Comparison of ENCODE assay signal across 17 mouse cellular contexts in the genomic region with DNA sequence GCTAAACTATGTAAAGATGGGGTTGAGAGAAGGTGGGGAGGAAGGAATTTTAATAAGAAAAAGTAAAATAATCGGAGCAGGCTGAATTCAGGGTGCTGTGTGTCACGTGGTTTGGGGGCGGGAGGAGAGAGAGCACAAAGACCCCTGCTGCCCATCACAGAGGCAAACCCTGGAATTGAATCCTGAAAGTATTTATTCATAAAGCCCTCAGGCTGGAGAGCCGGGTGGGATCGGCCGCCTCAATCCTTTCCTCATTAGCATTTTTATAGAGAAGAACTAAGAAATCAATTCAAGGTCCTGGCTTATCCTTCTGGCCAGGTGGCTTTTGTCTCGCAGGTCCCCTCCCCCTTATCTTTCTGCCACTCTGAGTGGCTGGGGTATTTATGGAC. TPM values are rescaled to one million over a fixed set of nuclear protein-coding genes. Genes with fewer than 3 reads are reported as not detected.
A peak's percentile ranks its signal among the peaks of the same experiment; 100 is the strongest.
DNase-seq lines count a peak whose midpoint lies in the region; ATAC-seq and TF ChIP-seq lines count a peak whose summit lies in the region.
"Had no signal": no experiment of that assay in that cellular context is flagged by ENCODE, and none has a peak within 500 bp of the region (broad histone marks: within the 10 kb centered on the region; RNA-seq: fewer than 3 reads in every experiment).

No protein-coding gene starts in this region.

- no peaks in the 10 kb centered on the region for H3K36me3 ChIP-seq in neural tube, embryonic 11.5 days (ENCODE audit: control insufficient read depth, insufficient read depth, low read length)
- no peaks in the 10 kb centered on the region for H3K36me3 ChIP-seq in forebrain, postnatal 0 days (ENCODE audit: insufficient read depth)
- no peaks in the 10 kb centered on the region for H3K36me3 ChIP-seq in midbrain, embryonic 12.5 days

- H3K4me2 ChIP-seq in neural tube, embryonic 11.5 days (ENCODE audit: low read depth): 0 out of 2 replicates have a peak overlapping the region, but pooled peaks have one; percentile 2
- peak overlapping the region; percentile 16 for H3K4me2 ChIP-seq in forebrain, postnatal 0 days (ENCODE audit: low read depth)
- H3K4me2 ChIP-seq in midbrain, embryonic 12.5 days (replicated peaks): peak overlapping the region; percentile 15

- TF ChIP-seq CTCF in forebrain, postnatal 0 days (IDR thresholded peaks at IDR 0.05; ENCODE audit: low read depth): no peak

- 0 out of 2 replicates have a peak, but pooled peaks cover 3% of the 10 kb centered on the region for H3K4me1 ChIP-seq in neural tube, embryonic 11.5 days (ENCODE audit: control insufficient read depth, insufficient read depth, low read length)
- H3K4me1 ChIP-seq in forebrain, postnatal 0 days (ENCODE audit: insufficient read depth): no peaks in the 10 kb centered on the region
- H3K4me1 ChIP-seq in midbrain, embryonic 12.5 days: peaks cover 17% of the 10 kb centered on the region

- H3K27ac ChIP-seq in neural tube, embryonic 11.5 days (ENCODE audit: low read depth, low read length): no peak overlapping the region
- no peak overlapping the region for H3K27ac ChIP-seq in forebrain, postnatal 0 days (ENCODE audit: low read depth, low read length)
- H3K27ac ChIP-seq in midbrain, embryonic 12.5 days (replicated peaks): peak overlapping the region; percentile 92

- WGBS in neural tube, embryonic 11.5 days: 33% methylated on average over 7 of the region's 7 CpGs
- WGBS in forebrain, postnatal 0 days: 2% methylated on average over 7 of the region's 7 CpGs
- 7% methylated on average over 7 of the region's 7 CpGs for WGBS in midbrain, embryonic 12.5 days

- H3K27me3 ChIP-seq in neural tube, embryonic 11.5 days (ENCODE audit: control insufficient read depth, insufficient read depth, low read length): no peaks in the 10 kb centered on the region
- no peaks in the 10 kb centered on the region for H3K27me3 ChIP-seq in forebrain, postnatal 0 days (ENCODE audit: insufficient read depth, low read length)
- H3K27me3 ChIP-seq in midbrain, embryonic 12.5 days: no peaks in the 10 kb centered on the region
- H3K27me3 ChIP-seq: Patski had no signal

- H3K9me3 ChIP-seq in neural tube, embryonic 11.5 days (ENCODE audit: control insufficient read depth, low read length): no peaks in the 10 kb centered on the region
- no peaks in the 10 kb centered on the region for H3K9me3 ChIP-seq in forebrain, postnatal 0 days (ENCODE audit: low read length)
- H3K9me3 ChIP-seq in midbrain, embryonic 12.5 days: no peaks in the 10 kb centered on the region

- ATAC-seq in neural tube, embryonic 11.5 days (ENCODE audit: insufficient read depth, low FRiP score, low TSS enrichment): peak; percentile 87
- peak; percentile 60; the same call in 1 of the 2 replicates for ATAC-seq in forebrain, postnatal 0 days
- peak; percentile 92 for ATAC-seq in midbrain, embryonic 12.5 days (ENCODE audit: low FRiP score, low read depth)
- no peak for ATAC-seq in activated CD4-positive, CD25-positive, alpha-beta regulatory T cell, adult 4 months
- ATAC-seq: intestine, embryonic 16.5 days; Patski had no signal

- H3K9ac ChIP-seq in neural tube, embryonic 11.5 days (ENCODE audit: low read length): no peak overlapping the region; the same call in 1 of the 2 replicates
- H3K9ac ChIP-seq in forebrain, postnatal 0 days: no peak overlapping the region
- H3K9ac ChIP-seq in midbrain, embryonic 12.5 days (replicated peaks): 0 out of 2 replicates have a peak overlapping the region, but pooled peaks have one; percentile 11

- DNase-seq in neural tube, embryonic 11.5 days (ENCODE audit: low spot score): peak; percentile 57
- DNase-seq in neural tube, embryonic 10.5 days (ENCODE audit: extremely low spot score, low spot score): no peak
- peak; percentile 6 for DNase-seq in forebrain, postnatal 0 days
- no peak for DNase-seq in spleen, adult 18-20 months
- no peak for DNase-seq in natural killer cell, adult 2 months (ENCODE audit: low spot score in 2 of 2)
- no peak for DNase-seq in kidney, adult 18-20 months
- DNase-seq: cerebellum, postnatal 36 days; lung, postnatal 10 days; thymus, postnatal 4 days had no signal

- H3K4me3 ChIP-seq in neural tube, embryonic 11.5 days (ENCODE audit: low read depth, low read length): no peak overlapping the region
- H3K4me3 ChIP-seq in forebrain, postnatal 0 days (ENCODE audit: low read depth, low read length): no peak overlapping the region
- no peak overlapping the region for H3K4me3 ChIP-seq in midbrain, embryonic 12.5 days

RNA-seq across cellular contexts. Expression of gene Slc16a14, which starts 44.9 kb away (rescaled TPM):
- polyA plus RNA-seq in neural tube, embryonic 11.5 days (2014; fragmentation: Nextera tagmentation; extraction: Ambion mirVana): 1.2 and 2.4 TPM in 2 replicates
- 11.5 and 23.2 TPM in 2 replicates for total RNA-seq in forebrain, postnatal 0 days (2014; rRNA removed)
- 10.6 and 15.7 TPM in 2 replicates for polyA plus RNA-seq in forebrain, postnatal 0 days (2015; fragmentation: Nextera tagmentation; extraction: Ambion mirVana)
- 12.3 and 15.4 TPM in 2 replicates for polyA plus RNA-seq in midbrain, embryonic 12.5 days (2016; fragmentation: Nextera tagmentation; extraction: Ambion mirVana)
- not detected for polyA plus RNA-seq in activated CD4-positive, CD25-positive, alpha-beta regulatory T cell, adult 4 months (2017; shearing (Covaris generic))
- total RNA-seq: granulocyte monocyte progenitor cell, adult 5-6 weeks; liver, adult 2 months had no signal
- polyA plus RNA-seq: heart, embryonic 16.5 days; large intestine, adult 2 months; liver, adult 2 months; Patski had no signal

RNA-seq across cellular contexts. Expression of gene Trip12, which starts 49.7 kb away (rescaled TPM):
- 89.0 and 97.6 TPM in 2 replicates for polyA plus RNA-seq in neural tube, embryonic 11.5 days (2014; fragmentation: Nextera tagmentation; extraction: Ambion mirVana)
- 106 and 126 TPM in 2 replicates for total RNA-seq in forebrain, postnatal 0 days (2014; rRNA removed)
- 13.7 and 26.0 TPM in 2 replicates for polyA plus RNA-seq in forebrain, postnatal 0 days (2015; fragmentation: Nextera tagmentation; extraction: Ambion mirVana)
- 115 and 123 TPM in 2 replicates for polyA plus RNA-seq in midbrain, embryonic 12.5 days (2016; fragmentation: Nextera tagmentation; extraction: Ambion mirVana)
- 100 to 1,000 TPM; 129 to 152 TPM for polyA plus RNA-seq in activated CD4-positive, CD25-positive, alpha-beta regulatory T cell, adult 4 months (2017; shearing (Covaris generic))

RNA-seq across cellular contexts. Expression of gene Fbxo36, which starts 50.4 kb away (rescaled TPM):
- 6.7 and 9.6 TPM in 2 replicates for polyA plus RNA-seq in neural tube, embryonic 11.5 days (2014; fragmentation: Nextera tagmentation; extraction: Ambion mirVana)
- total RNA-seq in forebrain, postnatal 0 days (2014; rRNA removed): 2.3 and 3.1 TPM in 2 replicates
- 10.8 and 11.8 TPM in 2 replicates for polyA plus RNA-seq in forebrain, postnatal 0 days (2015; fragmentation: Nextera tagmentation; extraction: Ambion mirVana)
- polyA plus RNA-seq in midbrain, embryonic 12.5 days (2016; fragmentation: Nextera tagmentation; extraction: Ambion mirVana): 9.2 and 10.3 TPM in 2 replicates
- 1 to 10 TPM; 2.7 to 3.3 TPM for polyA plus RNA-seq in activated CD4-positive, CD25-positive, alpha-beta regulatory T cell, adult 4 months (2017; shearing (Covaris generic))

Comparison
In these comparisons a context has a peak if more than half of its experiments do, and no peak if none do; other contexts are left out.
1. DNase-seq: peak in neural tube, embryonic 11.5 days (single experiment) and forebrain, postnatal 0 days (single experiment); none in neural tube, embryonic 10.5 days (single experiment), spleen, adult 18-20 months (0 of 2), natural killer cell, adult 2 months (0 of 2) and kidney, adult 18-20 months (single experiment).
2. Peak in every context shown above with its lines, with median percentiles within 50 percentile points of each other: H3K4me2 ChIP-seq.